Mouse (Mus musculus) gastrocnemius, postnatal 36 days (tissue): ENCODE results near the gene Plp2. TPM values are rescaled to one million over a fixed set of nuclear protein-coding genes. Genes with fewer than 3 reads are reported as not detected.
"Not testable (repeated sequence)": the region's sequence is repeated elsewhere in the genome, so short reads cannot be mapped to it uniquely, and the experiment has no call there.

Experiments
- DNase-seq, 2 experiments: peaks; one replicate each; pipeline ENCODE4 v3.0.0; 2022
- intact Hi-C: fragments of 180-260 bp; cut with DNase I; formaldehyde crosslinking; loops from one replicate; pipeline ENCODE4 v1.15.1; 2025
- long read RNA-seq, 2 experiments: library from polyadenylated mRNA; stranded (forward); transcript quantifications; one replicate each; pipeline ENCODE4 v2.0.0; 2021
- total RNA-seq, 2 experiments: library from RNA; stranded (reverse); gene quantifications; 2 replicates each; pipeline ENCODE4 v1.2.3; 2021

The Plp2 gene
- total RNA-seq: 10 to 100 TPM; 28.0 to 43.2 TPM
- long read RNA-seq, experiment 1, transcript Plp2-201 (5 exons, 1,157 nt): major isoform, 32 of 38 reads
- long read RNA-seq, experiment 1, partial matches to known transcripts: 1 of 38 reads
- long read RNA-seq, experiment 1, other reads (novel, unspliced or antisense): 5 of 38 reads
- long read RNA-seq, experiment 2, transcript Plp2-201 (5 exons, 1,157 nt): major isoform, 23 of 24 reads
- long read RNA-seq, experiment 2, partial matches to known transcripts: 0 of 24 reads
- long read RNA-seq, experiment 2, other reads (novel, unspliced or antisense): 1 of 24 reads

DNA sequence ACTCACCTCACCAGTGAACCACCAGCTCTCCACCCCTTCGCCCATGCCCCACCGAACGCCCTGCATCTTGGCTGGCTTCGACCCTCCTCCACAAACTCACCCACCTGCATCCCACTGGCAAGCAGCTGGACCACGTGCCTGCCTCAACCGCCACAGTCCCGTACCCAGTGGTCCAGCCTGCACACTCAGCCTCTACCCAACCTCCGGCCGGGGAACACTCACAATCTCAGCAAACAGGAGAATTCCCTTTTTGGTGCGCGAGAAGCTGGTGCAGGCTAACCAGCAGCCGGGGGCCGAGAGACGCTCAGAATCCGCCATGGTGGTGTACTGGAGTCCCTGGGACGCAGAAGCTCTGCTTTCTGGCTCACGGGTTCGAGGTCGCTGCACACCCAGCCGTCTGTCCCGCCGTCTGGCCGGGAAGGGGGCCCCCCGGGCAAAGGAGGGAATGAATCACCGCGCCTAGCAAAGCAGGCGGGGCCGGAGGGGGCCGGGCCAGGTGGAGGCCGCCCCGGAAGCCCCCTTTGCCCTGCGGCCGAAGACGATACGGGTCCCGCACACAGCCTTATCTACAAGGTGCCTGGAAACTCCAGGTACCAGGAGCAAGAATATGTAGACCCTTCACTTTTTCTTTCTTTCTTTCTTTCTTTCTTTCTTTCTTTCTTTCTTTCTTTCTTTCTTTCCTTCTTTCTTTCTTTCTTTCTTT is at the start of gene Plp2:
Gene Plp2, minus strand, starts transcription at position 470 of the 703 bp plus-strand sequence.
- DNase-seq: peak in 1 of 2 experiments; percentile 29
- intact Hi-C loops: no loop called here

DNA sequence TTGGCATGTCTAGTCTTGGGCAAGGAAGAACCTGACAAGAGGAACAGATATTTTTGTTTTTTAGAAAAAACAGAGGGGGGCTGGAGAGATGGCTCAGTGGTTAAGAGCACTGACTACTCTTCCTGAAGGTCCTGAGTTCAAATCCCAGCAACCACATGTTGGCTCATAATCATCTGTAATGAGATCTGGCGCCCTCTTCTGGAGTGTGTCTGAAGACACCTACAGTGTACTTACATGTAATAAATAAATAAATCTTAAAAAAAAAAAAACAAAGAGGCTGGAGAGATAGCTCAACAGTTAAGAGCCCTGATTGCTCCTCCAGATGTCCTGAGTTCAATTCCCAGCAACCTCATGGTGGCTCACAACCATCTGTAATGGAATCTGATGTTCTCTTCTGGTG is 44.9 kb upstream of the Plp2 start:
- intact Hi-C loops, DNase-seq: not testable (repeated sequence)

DNA sequence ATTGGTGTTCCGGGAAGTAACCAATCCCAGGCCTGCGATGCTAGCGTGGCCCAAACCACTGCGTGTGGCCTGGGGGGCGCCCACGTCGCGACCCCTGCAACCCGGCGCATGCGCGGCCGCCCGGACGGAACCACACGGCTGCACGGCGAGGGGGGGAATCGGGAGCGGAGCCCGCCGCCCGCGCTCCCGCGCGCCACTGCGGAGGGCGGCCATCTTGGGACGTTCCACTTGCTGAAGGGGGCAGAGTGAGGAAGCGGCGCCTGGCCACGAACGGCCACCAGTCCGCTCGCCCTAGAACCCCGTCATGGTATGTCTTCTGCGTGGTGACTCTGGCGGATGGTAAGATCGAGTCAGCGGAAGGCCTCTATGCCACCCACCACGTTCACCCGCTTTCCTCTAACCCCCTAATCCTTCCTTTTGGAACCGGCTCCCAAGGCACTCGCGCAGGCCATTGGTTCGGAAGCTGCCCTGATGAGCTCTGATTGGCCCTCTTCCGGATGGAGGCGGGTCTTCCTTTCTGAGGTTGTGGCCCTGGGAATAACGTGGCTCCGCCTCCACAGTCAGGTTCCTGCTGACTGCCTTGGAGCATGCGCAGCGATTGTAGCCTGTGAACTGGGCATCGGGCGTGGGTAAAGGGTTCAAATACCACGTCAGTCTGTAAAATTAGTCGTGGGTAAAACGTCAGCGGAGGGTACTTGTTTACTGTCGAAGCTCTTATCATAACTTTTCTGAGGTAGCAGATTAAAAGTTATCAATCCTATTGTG is 43.1 kb upstream of the Plp2 start, which contains the start of gene Wdr45:
Gene Wdr45, plus strand, starts transcription at position 199 of the 765 bp plus-strand sequence.
- intact Hi-C loops: not testable (repeated sequence)
- DNase-seq: peak; percentile 84 to 91

DNA sequence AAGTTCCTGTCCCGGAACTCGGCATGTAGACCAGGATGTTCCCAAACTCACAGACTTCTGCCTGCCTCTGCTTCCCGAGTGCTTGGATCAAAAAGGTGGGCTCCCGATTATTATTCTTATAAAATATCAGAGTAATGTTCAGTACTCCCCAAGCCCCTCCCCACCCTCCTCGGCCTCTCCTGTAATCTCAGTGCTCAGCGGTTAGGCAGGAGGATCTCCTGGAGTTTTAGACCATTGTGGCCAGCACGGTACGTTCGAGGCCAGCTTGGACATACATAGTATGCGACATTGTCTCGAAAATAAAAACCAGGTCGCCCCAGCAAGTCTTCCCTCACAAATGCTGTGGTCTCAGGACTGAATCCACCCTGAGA is 42.6 kb upstream of the Plp2 start:
- intact Hi-C loops, DNase-seq: not testable (repeated sequence)

DNA sequence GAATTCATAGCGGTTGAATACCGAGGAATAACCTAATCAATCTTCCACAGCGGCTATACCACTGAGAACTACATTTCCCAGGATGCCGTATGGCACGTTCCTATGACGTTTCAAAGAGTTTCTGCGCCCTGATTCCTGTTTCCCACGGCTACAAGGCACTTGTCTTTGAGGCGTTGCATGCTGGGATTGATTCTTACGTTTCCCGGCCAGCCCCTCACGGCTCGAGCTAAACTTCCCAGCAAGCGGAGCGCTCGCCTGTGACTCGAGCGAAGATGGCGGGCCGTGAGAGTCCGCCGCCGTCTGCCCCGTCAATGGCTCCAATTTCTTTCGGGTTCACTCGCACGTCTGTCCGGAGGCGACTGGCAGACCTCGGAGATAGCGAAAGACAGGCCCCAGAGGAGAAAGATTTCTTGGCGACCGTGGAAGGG is 25.8 kb upstream of the Plp2 start, which contains the start of gene Gpkow:
Gene Gpkow, plus strand, starts transcription at position 178 of the 428 bp plus-strand sequence.
- intact Hi-C loops: loop anchor here (10.0 kb wide), 2 partner anchors 122 to 272 kb away; partner anchors contain the start of genes Foxp3 and Ppp1r3f
- peak; percentile 49 to 76 for DNase-seq

DNA sequence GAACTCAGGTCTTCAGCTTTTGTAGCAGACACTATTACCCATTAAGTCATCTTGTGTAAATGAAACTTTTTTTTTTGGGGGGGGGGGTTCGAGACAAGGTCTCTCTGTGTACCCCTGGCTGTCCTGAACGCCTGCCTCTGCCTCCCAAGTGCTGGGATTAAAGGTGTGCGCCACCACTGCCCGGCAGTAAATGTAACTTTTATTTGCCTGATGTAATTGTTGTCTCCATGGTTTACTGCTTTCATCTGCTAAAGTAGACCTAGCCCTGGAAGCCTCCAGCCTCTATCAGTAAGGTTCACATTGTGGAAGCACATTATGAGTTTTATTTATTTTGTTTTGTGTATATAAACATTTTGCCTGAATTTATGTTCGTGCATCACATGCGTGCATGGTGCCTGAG is 25.3 kb upstream of the Plp2 start:
- intact Hi-C loops: loop anchor here (10.0 kb wide), 2 partner anchors 122 to 272 kb away; partner anchors contain the start of genes Foxp3 and Ppp1r3f

DNA sequence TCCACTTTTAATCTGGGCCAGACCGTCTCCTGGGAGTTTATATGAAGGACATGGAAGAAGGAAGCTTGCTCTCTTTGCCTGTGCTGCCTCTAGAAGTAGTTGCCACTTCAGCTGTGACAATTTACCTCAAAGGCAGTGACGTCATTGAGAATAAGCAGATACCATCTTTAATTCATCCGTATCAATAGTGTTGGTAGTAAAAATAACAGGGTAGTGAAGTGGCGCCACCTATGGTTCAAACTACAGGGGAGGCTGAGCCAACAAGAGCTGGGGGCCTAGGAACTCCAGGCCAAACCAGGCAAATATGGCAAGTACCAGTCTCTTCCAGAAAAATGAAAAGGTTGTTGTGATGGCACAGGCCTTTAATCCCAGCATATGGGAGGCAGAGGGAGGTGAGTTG is 21.7 kb upstream of the Plp2 start:
- no peak for DNase-seq
- intact Hi-C loops: loop anchor here (10.0 kb wide), 2 partner anchors 118 to 268 kb away; partner anchors contain the start of genes Foxp3 and Ppp1r3f

More for the DNA sequence above, 25.3 kb upstream of the Plp2 start:
- DNase-seq: no peak

DNA sequence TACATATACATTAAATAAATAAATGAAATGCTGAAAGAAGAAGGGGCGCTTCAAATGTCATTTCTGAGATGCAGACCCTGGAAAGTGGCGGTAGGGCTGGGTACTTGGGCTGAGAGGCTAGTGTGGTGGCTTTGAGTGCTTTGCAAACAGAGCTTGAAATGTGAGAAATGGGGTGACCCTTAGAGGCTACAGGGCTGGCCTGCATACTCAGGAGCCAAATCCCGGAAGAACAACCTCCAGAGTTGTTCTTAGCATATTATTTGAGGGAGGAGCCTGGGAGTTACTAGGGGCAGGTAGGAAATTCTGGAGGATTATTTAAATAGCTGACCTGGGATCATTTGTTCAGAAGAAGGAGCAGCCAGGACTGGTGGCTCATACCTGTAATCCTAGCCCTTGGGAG is 19.3 kb upstream of the Plp2 start:
- intact Hi-C loops: loop anchor here (10.0 kb wide), 2 partner anchors 116 to 266 kb away; partner anchors contain the start of genes Foxp3 and Ppp1r3f

DNA sequence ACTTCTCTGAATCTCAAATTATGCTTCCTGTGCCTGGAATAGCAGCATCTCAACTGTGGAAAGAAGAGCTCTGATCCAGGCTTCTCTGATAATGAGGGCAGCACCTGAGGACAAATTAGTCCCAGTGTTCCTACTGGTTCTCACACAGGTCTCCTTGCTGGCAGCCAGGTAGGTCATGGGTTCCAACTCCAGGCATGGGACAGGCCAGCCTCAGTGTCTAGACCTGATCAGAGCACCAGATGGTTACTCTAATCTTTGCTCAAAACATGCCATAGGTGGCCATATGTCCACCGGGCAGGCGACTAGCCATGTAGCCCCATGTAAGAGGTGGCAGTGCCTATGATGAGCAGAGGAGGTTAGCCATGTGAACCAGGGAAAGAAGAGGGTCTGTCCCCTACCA is 17.1 kb upstream of the Plp2 start:
- no peak for DNase-seq
- intact Hi-C loops: no loop called here

More for the DNA sequence above, 19.3 kb upstream of the Plp2 start:
- DNase-seq: no peak

DNA sequence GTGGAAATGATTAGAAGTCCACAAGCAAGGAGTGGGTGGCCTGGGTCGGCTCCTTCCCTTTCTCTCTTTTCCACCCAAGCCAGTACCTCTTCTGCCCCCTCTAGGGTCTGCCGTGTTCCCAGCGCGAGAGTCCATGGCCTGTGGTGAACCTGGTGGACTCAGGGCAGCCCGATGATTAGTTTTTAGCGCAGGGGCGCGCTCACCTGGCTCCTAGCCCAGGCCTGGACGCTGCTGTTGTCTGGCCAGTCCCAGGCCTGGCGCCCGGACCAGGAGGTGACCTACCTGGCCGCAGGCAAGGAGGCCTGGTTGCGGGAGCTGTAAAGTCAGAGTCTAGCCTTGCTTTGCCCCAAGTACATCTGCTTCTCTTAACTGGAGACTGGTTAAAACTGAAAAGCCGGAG is 9.7 kb upstream of the Plp2 start, which contains the start of gene Magix:
Gene Magix, minus strand, starts transcription at position 388 of the 400 bp plus-strand sequence.
- intact Hi-C loops: no loop called here
- DNase-seq: peak in 1 of 2 experiments; percentile 31

DNA sequence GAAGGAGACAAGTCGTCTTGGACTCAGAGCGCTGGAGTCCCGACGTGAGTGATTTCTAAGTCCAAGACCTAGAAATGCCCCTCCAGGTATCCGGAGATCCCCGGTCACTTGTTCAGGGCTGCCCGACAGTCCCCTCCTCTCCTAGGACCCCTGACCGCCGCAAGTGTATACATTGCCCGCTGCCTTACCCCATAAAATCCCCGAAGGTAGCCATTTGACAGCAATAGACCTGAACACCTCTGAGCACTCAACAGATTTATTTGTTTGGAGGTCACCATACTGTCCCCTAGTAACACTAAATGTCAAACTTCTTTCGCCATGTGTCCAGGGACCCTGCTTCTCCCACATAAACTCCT is 8.8 kb upstream of the Plp2 start:
- intact Hi-C loops: no loop called here
- no peak for DNase-seq

DNA sequence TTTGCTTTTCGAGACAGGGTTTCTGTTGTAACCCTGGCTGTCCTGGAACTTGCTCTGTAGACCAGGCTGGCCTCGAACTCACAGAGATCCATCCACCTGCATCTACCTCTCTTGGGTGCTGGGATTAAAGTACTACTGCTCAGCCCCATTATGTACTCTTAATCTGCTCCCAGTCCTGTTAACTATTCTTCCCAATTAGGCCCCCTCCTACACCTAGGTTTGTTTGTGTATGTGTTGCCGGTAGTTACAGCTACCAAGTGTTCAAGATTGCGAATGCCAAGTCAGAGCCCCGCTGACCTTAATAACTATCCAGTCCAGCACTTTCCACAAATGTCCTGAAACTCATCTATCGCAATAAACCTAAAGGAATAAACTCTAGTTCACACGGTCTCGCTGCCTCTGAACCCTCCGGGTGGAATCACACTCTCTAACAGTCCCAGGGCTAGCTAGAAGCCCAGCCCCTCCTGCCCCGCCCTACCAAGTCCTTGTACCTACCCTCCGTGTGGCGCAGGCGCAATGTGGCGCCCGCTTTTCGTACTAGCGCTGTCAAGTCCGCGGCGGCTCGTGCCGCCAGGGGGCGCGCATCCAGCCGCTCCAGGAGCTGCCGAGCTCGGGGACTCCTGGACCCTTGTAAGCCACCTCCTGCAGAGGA is 8.3 kb upstream of the Plp2 start:
- peak; percentile 87 to 88 for DNase-seq
- intact Hi-C loops: no loop called here

DNA sequence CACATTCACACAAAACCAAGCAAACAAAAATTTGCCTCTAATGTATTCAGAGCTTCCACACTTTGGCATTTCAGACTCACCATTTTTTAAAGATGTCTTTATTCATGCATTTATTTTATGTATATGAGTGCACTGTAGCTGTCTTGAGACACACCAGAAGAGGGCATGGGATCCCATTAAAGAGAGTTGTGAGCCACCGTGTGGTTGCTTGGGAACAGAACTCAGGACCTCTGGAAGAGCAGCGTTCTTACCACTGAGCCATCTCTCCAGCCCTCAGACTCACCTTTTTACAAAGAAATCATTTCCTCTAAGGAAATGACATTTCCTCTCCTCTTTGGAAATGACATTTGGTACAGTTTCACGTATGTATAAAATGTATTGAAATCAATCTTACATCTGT is 7.8 kb upstream of the Plp2 start:
- DNase-seq: no peak
- intact Hi-C loops: no loop called here

DNA sequence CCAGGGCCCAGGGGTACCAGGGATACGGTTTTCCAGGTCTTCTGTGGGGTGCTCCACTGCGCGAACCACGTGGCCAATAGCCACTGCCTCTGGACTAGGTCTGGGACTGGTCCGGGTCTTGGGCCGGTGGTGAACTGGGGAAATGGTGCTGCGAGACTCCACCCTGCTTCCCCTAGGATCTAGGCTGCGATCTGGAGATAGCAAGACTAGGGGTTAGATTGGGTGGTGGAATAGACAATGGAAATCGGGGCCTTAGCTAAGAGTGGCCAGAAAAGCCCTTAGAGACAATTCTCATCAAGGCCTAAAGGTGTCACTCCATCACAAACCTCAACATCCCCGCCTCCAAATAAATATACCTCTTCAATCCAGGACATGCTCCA is 3.8 kb upstream of the Plp2 start:
- no peak for DNase-seq
- intact Hi-C loops: no loop called here

DNA sequence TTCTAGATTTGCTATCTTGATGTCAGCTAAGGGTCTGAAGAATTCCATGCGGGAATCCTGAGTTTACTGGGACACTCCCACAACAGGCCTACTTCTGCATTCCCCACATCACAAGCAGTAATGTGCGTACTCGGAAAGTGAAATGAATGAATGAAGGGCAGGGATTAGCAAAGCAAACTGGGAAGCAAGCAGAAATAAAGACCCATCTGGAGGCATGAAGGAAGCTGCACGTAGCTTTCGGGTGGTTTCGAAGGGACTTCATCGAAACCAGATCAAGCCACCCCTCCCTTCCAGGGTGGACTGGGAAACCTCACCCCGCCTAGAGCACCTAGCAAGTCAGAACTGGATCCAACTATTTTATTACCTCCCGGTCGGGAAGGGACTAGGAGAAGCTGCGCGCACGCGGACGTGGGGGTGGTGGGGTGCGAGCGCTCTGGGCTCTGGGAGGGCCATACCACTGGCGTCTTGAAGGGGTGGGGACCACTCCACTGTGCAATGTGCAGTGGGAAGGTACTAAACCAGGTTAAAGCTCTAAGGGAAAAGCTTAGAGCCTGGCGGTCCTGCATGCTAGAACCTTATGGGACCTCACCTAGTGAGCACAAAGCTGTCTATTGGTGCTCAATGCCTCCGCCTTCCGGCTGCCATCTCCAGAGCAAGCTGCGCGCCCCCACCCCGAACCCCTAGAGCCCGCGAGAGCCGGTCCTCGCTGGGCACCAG is 3.3 kb upstream of the Plp2 start:
- DNase-seq: no peak
- intact Hi-C loops: no loop called here

DNA sequence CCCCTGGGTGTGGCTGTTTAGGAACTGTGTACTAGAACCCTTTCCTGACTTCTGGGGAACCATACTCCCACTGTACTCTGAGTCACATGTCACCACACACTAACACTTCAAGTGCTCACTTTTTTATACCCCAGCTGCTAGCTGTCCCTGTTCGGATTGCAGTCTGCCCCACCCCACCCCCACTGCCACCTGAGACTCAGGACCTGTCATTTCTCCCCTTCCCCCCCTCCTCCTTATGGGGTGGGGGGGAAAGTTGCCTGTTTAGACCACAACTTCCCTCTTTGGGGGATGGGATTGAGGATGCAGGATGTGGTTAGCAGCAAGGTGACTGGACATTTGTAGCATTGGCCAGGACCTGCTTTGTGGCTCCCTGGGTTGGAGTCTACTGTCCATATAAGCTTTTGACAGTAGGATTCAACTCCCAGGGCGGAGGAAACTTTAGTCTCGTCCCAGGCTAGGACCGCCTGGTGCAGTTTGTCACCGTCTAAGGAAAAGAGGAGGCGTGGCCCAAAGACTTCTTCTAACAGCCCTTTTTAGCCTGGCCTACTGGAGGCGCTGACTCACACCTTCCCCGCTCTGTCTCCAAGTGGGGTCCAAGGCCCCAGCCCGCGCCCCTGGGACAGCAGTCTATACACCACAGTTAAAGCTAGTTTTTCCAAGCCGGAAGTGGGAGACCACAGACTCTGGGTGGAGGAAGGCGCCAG is 2.5 kb upstream of the Plp2 start:
- intact Hi-C loops: no loop called here
- DNase-seq: no peak

DNA sequence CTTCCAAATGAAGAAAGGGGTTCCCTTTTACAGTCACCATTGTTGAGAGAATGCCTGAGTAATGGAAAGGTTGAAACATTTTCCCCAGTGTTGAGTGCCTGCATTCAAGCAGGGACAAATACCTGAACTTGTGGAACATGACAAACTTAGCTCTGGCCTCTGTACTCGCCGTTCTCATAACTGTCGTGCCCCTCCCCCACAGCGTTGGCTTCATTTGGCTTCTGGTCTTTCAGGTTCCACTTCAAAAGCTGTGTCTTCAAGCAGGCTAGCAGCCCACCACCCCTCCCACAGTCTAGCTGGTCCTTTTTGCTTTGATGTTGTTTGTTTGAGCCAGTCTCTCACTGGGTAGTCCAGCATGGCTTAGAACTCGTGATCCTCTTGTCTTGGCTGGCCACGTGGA is 1.5 kb upstream of the Plp2 start:
- DNase-seq: no peak
- intact Hi-C loops: no loop called here

DNA sequence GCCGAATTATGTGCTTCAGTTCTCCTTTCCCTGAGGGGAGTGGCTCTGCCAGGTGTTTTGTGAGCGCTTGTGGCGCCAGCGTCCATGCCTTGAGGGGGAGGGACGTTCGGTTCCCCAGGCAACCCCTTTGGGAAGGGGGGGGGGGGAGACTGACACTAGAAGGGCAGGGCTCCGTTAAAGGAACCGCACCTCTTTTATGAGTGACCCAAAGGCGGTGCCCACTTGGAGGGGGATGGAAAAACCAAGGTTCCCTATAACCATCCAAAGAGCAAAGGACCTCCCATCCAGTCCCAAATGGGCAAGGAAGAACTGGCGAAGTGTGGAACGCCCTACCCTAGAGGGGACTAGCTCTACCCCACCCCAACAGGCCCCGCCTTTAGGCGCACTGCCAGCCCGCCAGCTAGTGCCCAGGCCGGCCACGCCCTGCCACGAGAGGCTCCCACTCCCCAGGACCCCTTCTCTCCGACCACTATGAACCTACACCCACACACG is 754 bp downstream of the Plp2 start:
- intact Hi-C loops: no loop called here

More for the DNA sequence above, 754 bp downstream of the Plp2 start:
- peak; percentile 64 for DNase-seq
